Mouse (Mus musculus): ENCODE measurements around the gene Ift80. TPM values are rescaled to one million over a fixed set of nuclear protein-coding genes. Genes with fewer than 3 reads are reported as not detected.

The Ift80 gene
- total and polyA plus RNA-seq, 2 experiments from 2014 or later, result 3.7 to 9.0 TPM

GRCm38 (mm10) chr3:68977696-68978095 lies 26.7 kb downstream of the Ift80 start:
- H3K9ac ChIP-seq (replicated peaks; ENCODE audit: low read length, poor library complexity, severe bottlenecking), result no peak overlapping the region
- H3K9me3 ChIP-seq (ENCODE audit: low read length), result no peaks in the 10 kb centered on the region
- no peak overlapping the region for H3K4me2 ChIP-seq (ENCODE audit: low read depth, low read length, poor library complexity, severe bottlenecking)
- no peak overlapping the region for H3K4me3 ChIP-seq (ENCODE audit: low read depth, low read length)
- no peaks in the 10 kb centered on the region for H3K27me3 ChIP-seq (ENCODE audit: insufficient read depth, low read length)
- 97% methylated on average over 4 of the region's 4 CpGs for whole genome bisulfite sequencing
- no peak for DNase-seq (ENCODE audit: low spot score)
- ATAC-seq (ENCODE audit: low FRiP score), result no peak
- H3K36me3 ChIP-seq (ENCODE audit: insufficient read depth, low read length), result no peaks in the 10 kb centered on the region
- no peak for TF ChIP-seq CTCF (IDR thresholded peaks at IDR 0.05)
- no peaks in the 10 kb centered on the region for H3K4me1 ChIP-seq (ENCODE audit: insufficient read depth, low read length)
- H3K27ac ChIP-seq (ENCODE audit: low read depth, low read length), result no peak overlapping the region

- no peak overlapping the region for H3K9ac ChIP-seq (replicated peaks; ENCODE audit: low read length, poor library complexity, severe bottlenecking)
- H3K9me3 ChIP-seq (ENCODE audit: low read length), result no peaks in the 10 kb centered on the region
- no peak overlapping the region for H3K4me3 ChIP-seq (ENCODE audit: low read depth, low read length)
- no peaks in the 10 kb centered on the region for H3K27me3 ChIP-seq (ENCODE audit: insufficient read depth, low read length)
- TF ChIP-seq CTCF (IDR thresholded peaks at IDR 0.05), result no peak
- no peak overlapping the region for H3K4me2 ChIP-seq (ENCODE audit: low read depth, low read length, poor library complexity, severe bottlenecking)
- H3K27ac ChIP-seq (ENCODE audit: low read depth, low read length), result no peak overlapping the region
- H3K36me3 ChIP-seq (ENCODE audit: insufficient read depth, low read length), result no peaks in the 10 kb centered on the region
- no peaks in the 10 kb centered on the region for H3K4me1 ChIP-seq (ENCODE audit: insufficient read depth, low read length)
- 60% methylated on average over 9 of the region's 9 CpGs for WGBS
- no peak for ATAC-seq (ENCODE audit: low FRiP score)
- no peak for DNase-seq (ENCODE audit: low spot score)
These were observed 28.6 kb downstream of the Ift80 start for GRCm38 (mm10) chr3:68975533-68976490.

GRCm38 (mm10) chr3:68974639-68975532 lies 29.5 kb downstream of the Ift80 start:
- Histone ChIP-seq H3K27ac (ENCODE audit: low read depth, low read length) (no peak overlapping the region), H3K4me2 (ENCODE audit: low read depth, low read length, poor library complexity, severe bottlenecking) (no peak overlapping the region), H3K4me3 (ENCODE audit: low read depth, low read length) (no peak overlapping the region), H3K4me1 (ENCODE audit: insufficient read depth, low read length) (no peaks in the 10 kb centered on the region), H3K36me3 (ENCODE audit: insufficient read depth, low read length) (no peaks in the 10 kb centered on the region), H3K9me3 (ENCODE audit: low read length) (no peaks in the 10 kb centered on the region), H3K9ac (replicated peaks; ENCODE audit: low read length, poor library complexity, severe bottlenecking) (no peak overlapping the region), H3K27me3 (ENCODE audit: insufficient read depth, low read length) (no peaks in the 10 kb centered on the region)
- DNase-seq (ENCODE audit: low spot score), result no peak
- TF ChIP-seq CTCF (IDR thresholded peaks at IDR 0.05), result no peak
- WGBS, result 94% methylated on average over 8 of the region's 8 CpGs
- ATAC-seq (ENCODE audit: low FRiP score), result no peak

- no peaks in the 10 kb centered on the region for H3K27me3 ChIP-seq (ENCODE audit: insufficient read depth, low read length)
- H3K4me2 ChIP-seq (ENCODE audit: low read depth, low read length, poor library complexity, severe bottlenecking), result no peak overlapping the region
- no peaks in the 10 kb centered on the region for H3K9me3 ChIP-seq (ENCODE audit: low read length)
- H3K9ac ChIP-seq (replicated peaks; ENCODE audit: low read length, poor library complexity, severe bottlenecking), result no peak overlapping the region
- no peak for TF ChIP-seq CTCF (IDR thresholded peaks at IDR 0.05)
- DNase-seq (ENCODE audit: low spot score) (no peak), ATAC-seq (ENCODE audit: low FRiP score) (no peak)
- no peak overlapping the region for H3K27ac ChIP-seq (ENCODE audit: low read depth, low read length)
- WGBS, result 72% methylated on average over 1 of the region's 1 CpGs
- H3K4me3 ChIP-seq (ENCODE audit: low read depth, low read length), result no peak overlapping the region
- no peaks in the 10 kb centered on the region for H3K4me1 ChIP-seq (ENCODE audit: insufficient read depth, low read length)
- no peaks in the 10 kb centered on the region for H3K36me3 ChIP-seq (ENCODE audit: insufficient read depth, low read length)
These were observed 30.8 kb downstream of the Ift80 start for GRCm38 (mm10) chr3:68973574-68973973.

GRCm38 (mm10) chr3:68969091-68969590 lies 35.2 kb downstream of the Ift80 start:
- TF ChIP-seq CTCF (IDR thresholded peaks at IDR 0.05), result no peak
- no peak for DNase-seq (ENCODE audit: low spot score)
- no peak overlapping the region for H3K27ac ChIP-seq (ENCODE audit: low read depth, low read length)
- no peak overlapping the region for H3K4me3 ChIP-seq (ENCODE audit: low read depth, low read length)
- peaks cover 11% of the 10 kb centered on the region for H3K36me3 ChIP-seq (ENCODE audit: insufficient read depth, low read length)
- H3K4me1 ChIP-seq (ENCODE audit: insufficient read depth, low read length), result no peaks in the 10 kb centered on the region
- no peak overlapping the region for H3K4me2 ChIP-seq (ENCODE audit: low read depth, low read length, poor library complexity, severe bottlenecking)
- H3K27me3 ChIP-seq (ENCODE audit: insufficient read depth, low read length), result no peaks in the 10 kb centered on the region
- no peak overlapping the region for H3K9ac ChIP-seq (replicated peaks; ENCODE audit: low read length, poor library complexity, severe bottlenecking)
- 0 out of 2 replicates have a peak, but pooled peaks cover 2% of the 10 kb centered on the region for H3K9me3 ChIP-seq (ENCODE audit: low read length)
- WGBS, result 92% methylated on average over 3 of the region's 3 CpGs
- ATAC-seq (ENCODE audit: low FRiP score), result no peak
